Mouse (Mus musculus) embryo, embryonic 9.5 days (tissue): Measurements from ENCODE around the gene Mon1b.

Experiments
- DNase-seq: peaks from one replicate; pipeline ENCODE4 v3.0.0-alpha.2; 2017; ENCODE audit errors: extremely low spot score

Mon1b gene

GRCm38 (mm10) chr8:113672599-113673255 is 37.3 kb downstream of the Mon1b start:
- DNase-seq, result no peak

- no peak for DNase-seq
Measured at GRCm38 (mm10) chr8:113673300-113673699, 37.9 kb downstream of the Mon1b start.

- no peak for DNase-seq
Measured at GRCm38 (mm10) chr8:113674611-113675010, 39.2 kb downstream of the Mon1b start.

- no peak for DNase-seq
Measured at GRCm38 (mm10) chr8:113675281-113675680, 39.9 kb downstream of the Mon1b start.

GRCm38 (mm10) chr8:113676811-113677210 is 41.4 kb downstream of the Mon1b start:
- no peak for DNase-seq

GRCm38 (mm10) chr8:113679361-113679760 is 44.0 kb downstream of the Mon1b start:
- no peak for DNase-seq

- no peak for DNase-seq
Measured at GRCm38 (mm10) chr8:113687889-113688542, 52.6 kb downstream of the Mon1b start.

- DNase-seq, result no peak
Measured at GRCm38 (mm10) chr8:113688543-113688915, 53.1 kb downstream of the Mon1b start.

GRCm38 (mm10) chr8:113691622-113692343 is 56.4 kb downstream of the Mon1b start:
- no peak for DNase-seq
